Mouse (Mus musculus): ENCODE measurements around the gene Cnnm3. TPM values are rescaled to one million over a fixed set of nuclear protein-coding genes. Genes with fewer than 3 reads are reported as not detected.

Gene Cnnm3
- polyA plus RNA-seq, 1 experiment from 2014 or later, result 6.8 TPM

GRCm38 (mm10) chr1:36562388-36562787 lies 50.7 kb downstream of the Cnnm3 start:
- no peak overlapping the region for H3K4me3 ChIP-seq (ENCODE audit: inconsistent target)
- H3K27ac ChIP-seq, result no peak overlapping the region
- no peaks in the 10 kb centered on the region for H3K36me3 ChIP-seq (ENCODE audit: inconsistent target)
- 88% methylated on average over 4 of the region's 4 CpGs for WGBS (ENCODE audit: missing documents)
- no peaks in the 10 kb centered on the region for H3K79me2 ChIP-seq (ENCODE audit: inconsistent target)

GRCm38 (mm10) chr1:36563197-36563596 lies 51.5 kb downstream of the Cnnm3 start:
- 100% methylated on average over 2 of the region's 2 CpGs for WGBS (ENCODE audit: missing documents)
- Histone ChIP-seq H3K79me2 (ENCODE audit: inconsistent target) (no peaks in the 10 kb centered on the region), H3K36me3 (ENCODE audit: inconsistent target) (no peaks in the 10 kb centered on the region), H3K4me3 (ENCODE audit: inconsistent target) (no peak overlapping the region), H3K27ac (no peak overlapping the region)

- Histone ChIP-seq H3K79me2 (ENCODE audit: inconsistent target) (no peaks in the 10 kb centered on the region), H3K36me3 (ENCODE audit: inconsistent target) (no peaks in the 10 kb centered on the region), H3K27ac (no peak overlapping the region), H3K4me3 (ENCODE audit: inconsistent target) (no peak overlapping the region)
- 68% methylated on average over 4 of the region's 4 CpGs for WGBS (ENCODE audit: missing documents)
These were observed 52.0 kb downstream of the Cnnm3 start for GRCm38 (mm10) chr1:36563632-36564031.

GRCm38 (mm10) chr1:36564101-36564500 lies 52.4 kb downstream of the Cnnm3 start:
- Histone ChIP-seq H3K27ac (no peak overlapping the region), H3K4me3 (ENCODE audit: inconsistent target) (no peak overlapping the region), H3K79me2 (ENCODE audit: inconsistent target) (no peaks in the 10 kb centered on the region), H3K36me3 (ENCODE audit: inconsistent target) (no peaks in the 10 kb centered on the region)
- WGBS (ENCODE audit: missing documents), result 47% methylated on average over 6 of the region's 6 CpGs

GRCm38 (mm10) chr1:36566425-36566824 lies 54.8 kb downstream of the Cnnm3 start:
- Histone ChIP-seq H3K4me3 (ENCODE audit: inconsistent target) (no peak overlapping the region), H3K36me3 (ENCODE audit: inconsistent target) (no peaks in the 10 kb centered on the region), H3K27ac (peak overlapping the region; percentile 15; the same call in 1 of the 2 replicates), H3K79me2 (ENCODE audit: inconsistent target) (no peaks in the 10 kb centered on the region)
- 0% methylated on average over 2 of the region's 2 CpGs for WGBS (ENCODE audit: missing documents)

GRCm38 (mm10) chr1:36567818-36568603 lies 56.3 kb downstream of the Cnnm3 start:
- WGBS (ENCODE audit: missing documents), result 95% methylated on average over 21 of the region's 21 CpGs
- Histone ChIP-seq H3K79me2 (ENCODE audit: inconsistent target) (no peaks in the 10 kb centered on the region), H3K36me3 (ENCODE audit: inconsistent target) (no peaks in the 10 kb centered on the region), H3K4me3 (ENCODE audit: inconsistent target) (no peak overlapping the region), H3K27ac (no peak overlapping the region)

- no peak overlapping the region for H3K4me3 ChIP-seq (ENCODE audit: inconsistent target)
- H3K36me3 ChIP-seq (ENCODE audit: inconsistent target), result no peaks in the 10 kb centered on the region
- H3K27ac ChIP-seq, result peak overlapping the region; percentile 28; the same call in 1 of the 2 replicates
- no peaks in the 10 kb centered on the region for H3K79me2 ChIP-seq (ENCODE audit: inconsistent target)
- WGBS (ENCODE audit: missing documents), result 78% methylated on average over 4 of the region's 4 CpGs
These were observed 57.1 kb downstream of the Cnnm3 start for GRCm38 (mm10) chr1:36568776-36569175.

GRCm38 (mm10) chr1:36569694-36570276 lies 58.1 kb downstream of the Cnnm3 start:
- peak overlapping the region; percentile 28 for H3K27ac ChIP-seq
- H3K36me3 ChIP-seq (ENCODE audit: inconsistent target), result no peaks in the 10 kb centered on the region
- WGBS (ENCODE audit: missing documents), result 56% methylated on average over 7 of the region's 7 CpGs
- H3K4me3 ChIP-seq (ENCODE audit: inconsistent target), result no peak overlapping the region
- no peaks in the 10 kb centered on the region for H3K79me2 ChIP-seq (ENCODE audit: inconsistent target)

- Histone ChIP-seq H3K27ac (no peak overlapping the region), H3K36me3 (ENCODE audit: inconsistent target) (no peaks in the 10 kb centered on the region), H3K79me2 (ENCODE audit: inconsistent target) (no peaks in the 10 kb centered on the region), H3K4me3 (ENCODE audit: inconsistent target) (no peak overlapping the region)
- WGBS (ENCODE audit: missing documents), result 100% methylated on average over 5 of the region's 5 CpGs
These were observed 58.7 kb downstream of the Cnnm3 start for GRCm38 (mm10) chr1:36570320-36570719.

GRCm38 (mm10) chr1:36571627-36572026 lies 60.0 kb downstream of the Cnnm3 start:
- Histone ChIP-seq H3K79me2 (ENCODE audit: inconsistent target) (no peaks in the 10 kb centered on the region), H3K27ac (peak overlapping the region; percentile 47), H3K36me3 (ENCODE audit: inconsistent target) (no peaks in the 10 kb centered on the region), H3K4me3 (ENCODE audit: inconsistent target) (no peak overlapping the region)
- WGBS (ENCODE audit: missing documents), result 16% methylated on average over 6 of the region's 6 CpGs

- Histone ChIP-seq H3K4me3 (ENCODE audit: inconsistent target) (no peak overlapping the region), H3K36me3 (ENCODE audit: inconsistent target) (no peaks in the 10 kb centered on the region), H3K79me2 (ENCODE audit: inconsistent target) (no peaks in the 10 kb centered on the region), H3K27ac (peak overlapping the region; percentile 47)
- WGBS (ENCODE audit: missing documents), result 79% methylated on average over 2 of the region's 2 CpGs
These were observed 60.6 kb downstream of the Cnnm3 start for GRCm38 (mm10) chr1:36572140-36572700.

- Histone ChIP-seq H3K36me3 (ENCODE audit: inconsistent target) (no peaks in the 10 kb centered on the region), H3K79me2 (ENCODE audit: inconsistent target) (no peaks in the 10 kb centered on the region), H3K27ac (0 out of 2 replicates have a peak overlapping the region, but pooled peaks have one; percentile 47), H3K4me3 (ENCODE audit: inconsistent target) (no peak overlapping the region)
- WGBS (ENCODE audit: missing documents), result 100% methylated on average over 1 of the region's 1 CpGs
These were observed 61.0 kb downstream of the Cnnm3 start for GRCm38 (mm10) chr1:36572709-36573108.

- Histone ChIP-seq H3K79me2 (ENCODE audit: inconsistent target) (no peaks in the 10 kb centered on the region), H3K36me3 (ENCODE audit: inconsistent target) (no peaks in the 10 kb centered on the region), H3K4me3 (ENCODE audit: inconsistent target) (no peak overlapping the region), H3K27ac (no peak overlapping the region)
- WGBS (ENCODE audit: missing documents), result 77% methylated on average over 8 of the region's 8 CpGs
These were observed 61.9 kb downstream of the Cnnm3 start for GRCm38 (mm10) chr1:36573524-36573923.

- Histone ChIP-seq H3K36me3 (ENCODE audit: inconsistent target) (no peaks in the 10 kb centered on the region), H3K27ac (no peak overlapping the region), H3K4me3 (ENCODE audit: inconsistent target) (no peak overlapping the region), H3K79me2 (ENCODE audit: inconsistent target) (no peaks in the 10 kb centered on the region)
- WGBS (ENCODE audit: missing documents), result 85% methylated on average over 5 of the region's 5 CpGs
These were observed 62.7 kb downstream of the Cnnm3 start for GRCm38 (mm10) chr1:36574196-36574955.
